8 mouse cellular contexts compared by ENCODE assay signal in the genomic region with DNA sequence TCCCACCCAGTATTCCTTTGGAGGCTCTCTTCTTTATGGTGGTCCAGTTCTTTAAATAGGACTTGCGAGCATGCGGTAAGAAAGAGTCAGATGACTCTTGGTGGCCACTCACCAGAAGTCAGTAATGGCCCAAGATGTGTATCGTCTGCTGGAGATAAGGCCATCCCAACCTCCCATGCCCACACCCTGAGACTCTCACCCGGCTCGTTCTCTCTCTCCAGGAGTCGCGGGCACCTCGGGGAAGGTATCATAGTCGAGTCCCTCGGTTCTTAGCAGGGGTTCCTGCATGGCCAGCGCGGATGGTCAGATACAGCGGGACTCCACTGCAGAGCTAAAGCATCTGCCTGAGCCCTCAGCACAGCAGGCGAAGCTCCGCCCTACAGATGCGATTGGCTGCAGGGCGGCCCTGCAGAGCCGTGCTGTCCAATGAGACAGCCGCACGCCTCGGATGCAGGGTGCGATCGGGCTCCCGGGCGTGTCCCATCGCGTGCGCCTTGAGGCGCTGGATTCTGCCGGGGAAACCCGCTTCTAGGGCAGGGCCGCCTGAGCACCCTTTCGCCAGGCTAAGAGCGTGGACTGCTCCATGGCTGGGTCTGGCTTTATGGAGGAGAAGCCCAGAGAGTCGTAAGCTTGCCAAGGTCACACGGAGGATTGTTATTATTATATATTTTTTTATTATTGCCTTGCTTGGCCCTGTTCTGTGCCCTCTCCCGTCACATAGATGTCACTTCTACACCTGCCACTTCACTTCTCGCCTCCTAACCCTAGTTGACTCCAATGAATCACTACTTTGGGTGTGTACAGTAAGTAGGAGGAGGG. TPM values are rescaled to one million over a fixed set of nuclear protein-coding genes. Genes with fewer than 3 reads are reported as not detected.
DNase-seq lines count a peak whose midpoint lies in the region; ATAC-seq and TF ChIP-seq lines count a peak whose summit lies in the region.

A gene (minus strand): TSS at position 381 of the 819 bp plus-strand sequence.

- H3K27ac ChIP-seq in left cerebral cortex, adult 2 months: peak within 1 kb of the TSS; percentile 89

- no peak for TF ChIP-seq CTCF in left cerebral cortex, adult 2 months (IDR thresholded peaks at IDR 0.05)

- peak within 1 kb of the TSS; percentile 62 for H3K4me3 ChIP-seq in left cerebral cortex, adult 2 months

- peak; percentile 61 for DNase-seq in WW6 (ENCODE audit: low read depth, low spot score)
- DNase-seq in gastrocnemius, adult 8-10 months (ENCODE audit: low spot score in 2 of 2): peak; percentile 57 to 76
- peak; percentile 30 for DNase-seq in hindlimb bud, embryonic 11.5 days (ENCODE audit: extremely low spot score, low read depth, low spot score)
- peak; percentile 88 to 92 for DNase-seq in left cerebral cortex, adult 2 months (ENCODE audit: extremely low spot score in 1 of 2, low spot score in 2 of 2)
- peak; percentile 95 for DNase-seq in right cerebral cortex, adult 18-20 months
- DNase-seq in urinary bladder, adult 2 months (ENCODE audit: low spot score): peak; percentile 71

- intact Hi-C loops in left cerebral cortex, adult 2 months (cut with DNase I): loop anchor here (5.0 to 10.0 kb wide), 2 partner anchors 96 to 113 kb away; a partner anchor contains a TSS

- ATAC-seq in common myeloid progenitor, adult 5-6 weeks (replicated peaks; ENCODE audit: low read depth, poor library complexity, severe bottlenecking): peak; percentile 86
- ATAC-seq in megakaryocyte, adult 5-6 weeks (ENCODE audit: poor library complexity, severe bottlenecking): peak; percentile 82

RNA-seq across cellular contexts. Expression of the gene that starts here (rescaled TPM):
- total RNA-seq in common myeloid progenitor, adult 5-6 weeks (2017): 2.5 and 5.7 TPM in 2 replicates
- under 1 TPM in 1 of 4 experiments, not detected in 3; 0.15 TPM for total RNA-seq in gastrocnemius, adult 8-10 months (2022)
- 10 to 100 TPM; 28.9 to 29.1 TPM for total RNA-seq in left cerebral cortex, adult 2 months (2021)
- total RNA-seq in megakaryocyte, adult 5-6 weeks (2015): 23.0 and 23.3 TPM in 2 replicates
- total RNA-seq in megakaryocyte, adult 5-6 weeks (2017): 39.1 and 40.0 TPM in 2 replicates
- polyA plus RNA-seq in urinary bladder, adult 2 months (2012; rRNA removed): 2.2 and 2.8 TPM in 2 replicates

Comparison
In these comparisons a context has a peak if more than half of its experiments do, and no peak if none do; other contexts are left out.
1. Peak in every context shown above with its lines: DNase-seq, ATAC-seq, H3K4me3 ChIP-seq and H3K27ac ChIP-seq.
2. Peak in DNase-seq in gastrocnemius, adult 8-10 months; RNA of the gene not detected or under 1 TPM.
3. DNase-seq: peak in every context shown above with its lines; median percentile 95 in right cerebral cortex, adult 18-20 months; 90 in left cerebral cortex, adult 2 months; 71 in urinary bladder, adult 2 months; 66 in gastrocnemius, adult 8-10 months; 61 in WW6; 30 in hindlimb bud, embryonic 11.5 days.